Mouse (Mus musculus) stomach, embryonic 14.5 days (tissue): ENCODE measurements around the gene Qsox1. TPM values are rescaled to one million over a fixed set of nuclear protein-coding genes. Genes with fewer than 3 reads are reported as not detected.

Source experiments
- ATAC-seq: fragments of 200-750 bp; cut with Nextera tagmentation; 2 replicates; pipeline ENCODE4 v1.8.0; 2017; ENCODE audit warnings: low read depth, moderate TSS enrichment; ENCODE audit not compliant: insufficient number of reproducible peaks, insufficient read depth, low FRiP score
- H3K27ac ChIP-seq: fragments of 300-500 bp; sonication (generic); 2 replicates; pipeline ENCODE4 v1.5.1; 2014; ENCODE audit warnings: mild to moderate bottlenecking, low read length, moderate library complexity, mixed read lengths
- H3K27me3 ChIP-seq: fragments of 300-500 bp; sonication (generic); 2 replicates; pipeline ENCODE4 v1.6.1; 2014; ENCODE audit warnings: low read length, control low read depth, mixed read lengths; ENCODE audit not compliant: control insufficient read depth, insufficient read depth
- H3K36me3 ChIP-seq: fragments of 300-500 bp; sonication (generic); 2 replicates; pipeline ENCODE4 v1.6.1; 2014; ENCODE audit warnings: mild to moderate bottlenecking, control low read depth, low read length, moderate library complexity, mixed read lengths; ENCODE audit not compliant: control insufficient read depth, insufficient read depth
- H3K4me1 ChIP-seq: fragments of 300-500 bp; sonication (generic); 2 replicates; pipeline ENCODE4 v1.6.1; 2014; ENCODE audit warnings: low read length, control low read depth, mixed read lengths; ENCODE audit not compliant: control insufficient read depth, insufficient read depth
- H3K4me2 ChIP-seq: fragments of 300-500 bp; sonication (generic); replicated peaks from 2 replicates; pipeline ENCODE4 v1.6.1; 2014; ENCODE audit warnings: low read depth, low read length, control low read depth
- H3K4me3 ChIP-seq: fragments of 300-500 bp; sonication (generic); 2 replicates; pipeline ENCODE4 v1.5.1; 2014; ENCODE audit warnings: low read depth, low read length, control low read depth
- H3K9ac ChIP-seq: fragments of 300-500 bp; sonication (generic); replicated peaks from 2 replicates; pipeline ENCODE4 v1.6.1; 2014; ENCODE audit warnings: low read depth, mild to moderate bottlenecking, control low read depth, low read length, moderate library complexity, mixed read lengths
- H3K9me3 ChIP-seq: fragments of 300-500 bp; sonication (generic); 2 replicates; pipeline ENCODE4 v1.6.1; 2016; ENCODE audit warnings: low read depth, low read length, control low read depth; ENCODE audit not compliant: control insufficient read depth
- WGBS: fragments of 180-500 bp; shearing (Covaris S2); extraction: QIAGEN DNeasy Blood & Tissue Kit; methylation state at CpG from one replicate; pipeline ENCODE4 v1.1.7; 2014; 5-methylcytosine and 5-hydroxymethylcytosine counted together
- polyA plus RNA-seq: library from polyadenylated mRNA; unstranded; fragments of >200 nt; fragmentation: Nextera tagmentation; extraction: Ambion mirVana; gene quantifications from 2 replicates; pipeline ENCODE4 v1.2.1, GENCODE M21; 2014

Gene Qsox1
- polyA plus RNA-seq, 1 experiment from 2014 or later = 26.9 TPM

DNA sequence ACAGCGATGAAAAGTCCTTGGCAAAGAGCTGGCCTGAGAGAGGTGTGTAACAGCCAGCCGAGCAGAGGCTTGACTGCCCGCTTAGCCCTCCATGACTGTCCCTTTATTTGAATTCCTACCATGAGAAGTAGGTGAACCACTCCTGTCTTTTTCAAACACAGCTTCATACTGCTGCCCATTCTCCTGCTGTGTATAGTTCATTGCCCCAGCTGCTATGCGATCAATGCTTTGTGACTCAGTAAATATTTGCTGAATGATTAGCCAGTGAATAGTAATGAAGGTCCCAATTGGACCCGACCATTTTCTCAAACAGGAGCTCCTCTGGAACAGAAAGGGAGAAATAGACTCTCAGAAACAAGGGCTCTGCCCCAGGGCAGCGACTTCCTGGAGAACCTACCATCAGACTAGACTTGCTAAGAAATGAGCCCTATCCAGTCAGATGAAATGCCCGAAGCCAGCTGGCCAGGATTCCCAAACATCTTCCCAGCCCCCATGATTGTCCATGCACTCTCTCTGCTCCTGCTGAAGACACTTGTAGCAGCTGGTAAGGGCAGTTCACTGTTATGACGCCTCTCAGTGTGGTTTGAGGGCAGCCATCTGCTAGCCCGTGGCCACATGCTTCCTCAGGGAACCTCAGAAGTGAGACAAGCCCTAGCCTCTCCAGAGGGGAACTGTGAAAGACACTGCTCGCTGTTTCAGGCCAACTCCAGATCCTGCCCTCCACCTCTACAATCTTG is 2.8 kb downstream of the Qsox1 start:
- Histone ChIP-seq H3K9ac (0 out of 2 replicates have a peak overlapping the region, but pooled peaks have one; percentile 14), H3K4me3 (no peak overlapping the region), H3K4me1 (peaks cover 18% of the 10 kb centered on the region; the same call in 1 of the 2 replicates), H3K9me3 (no peaks in the 10 kb centered on the region), H3K27ac (peak overlapping the region; percentile 82), H3K27me3 (no peaks in the 10 kb centered on the region), H3K4me2 (peak overlapping the region; percentile 76), H3K36me3 (no peaks in the 10 kb centered on the region)
- peak; percentile 67 for ATAC-seq
- WGBS = 46% methylated on average over 10 of the region's 10 CpGs

DNA sequence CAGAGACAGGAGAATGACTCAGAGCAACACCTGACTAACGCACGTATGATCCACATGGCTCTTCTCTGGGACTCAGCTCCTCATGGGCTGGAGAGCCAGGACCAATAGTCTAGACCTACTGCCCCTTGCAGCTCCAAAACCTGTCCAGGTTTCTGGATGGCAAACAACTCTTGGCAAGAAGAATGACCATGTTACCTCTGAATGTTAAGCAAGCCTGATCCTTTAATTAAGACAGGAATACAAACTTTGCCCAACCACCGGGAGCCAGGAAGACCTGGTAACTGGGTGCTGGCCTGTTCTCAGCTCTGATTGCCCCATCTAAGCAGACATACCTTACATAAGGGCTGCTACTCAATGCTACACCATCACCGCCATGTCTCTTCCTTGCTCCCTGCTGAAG is 4.4 kb downstream of the Qsox1 start:
- 99% methylated on average over 4 of the region's 4 CpGs for WGBS
- no peak overlapping the region for H3K4me2 ChIP-seq
- no peak overlapping the region for H3K9ac ChIP-seq
- H3K27ac ChIP-seq = no peak overlapping the region
- ATAC-seq = no peak
- H3K4me1 ChIP-seq = peaks cover 18% of the 10 kb centered on the region; the same call in 1 of the 2 replicates
- peaks cover under 1% of the 10 kb centered on the region; the same call in 1 of the 2 replicates for H3K36me3 ChIP-seq
- no peaks in the 10 kb centered on the region for H3K27me3 ChIP-seq
- no peak overlapping the region for H3K4me3 ChIP-seq
- H3K9me3 ChIP-seq = no peaks in the 10 kb centered on the region

DNA sequence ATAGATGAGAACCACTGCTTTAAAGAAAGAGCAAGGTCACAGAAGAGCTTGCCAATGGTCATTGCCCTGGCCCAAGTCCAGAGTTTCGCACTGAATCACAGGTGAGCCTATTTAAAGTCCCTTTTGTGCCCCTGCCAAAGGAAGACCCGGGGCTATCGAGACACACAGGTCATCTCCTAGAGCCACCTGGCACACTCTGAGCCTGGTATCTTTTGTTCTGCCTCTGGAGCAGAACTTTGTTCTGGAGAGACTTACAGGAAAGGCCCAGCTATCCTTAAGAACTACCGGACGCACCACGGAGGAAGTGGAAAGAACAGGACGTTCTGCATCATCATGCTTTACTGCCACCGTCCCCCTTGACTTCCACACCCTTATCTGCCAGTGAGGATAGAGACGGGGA is 7.1 kb downstream of the Qsox1 start:
- H3K9ac ChIP-seq = no peak overlapping the region
- H3K9me3 ChIP-seq = no peaks in the 10 kb centered on the region
- H3K27me3 ChIP-seq = no peaks in the 10 kb centered on the region
- 88% methylated on average over 9 of the region's 9 CpGs for whole genome bisulfite sequencing
- H3K36me3 ChIP-seq = peaks cover 4% of the 10 kb centered on the region
- ATAC-seq = no peak
- H3K4me1 ChIP-seq = peaks cover 12% of the 10 kb centered on the region; the same call in 1 of the 2 replicates
- H3K4me2 ChIP-seq = no peak overlapping the region
- no peak overlapping the region for H3K27ac ChIP-seq
- H3K4me3 ChIP-seq = no peak overlapping the region

DNA sequence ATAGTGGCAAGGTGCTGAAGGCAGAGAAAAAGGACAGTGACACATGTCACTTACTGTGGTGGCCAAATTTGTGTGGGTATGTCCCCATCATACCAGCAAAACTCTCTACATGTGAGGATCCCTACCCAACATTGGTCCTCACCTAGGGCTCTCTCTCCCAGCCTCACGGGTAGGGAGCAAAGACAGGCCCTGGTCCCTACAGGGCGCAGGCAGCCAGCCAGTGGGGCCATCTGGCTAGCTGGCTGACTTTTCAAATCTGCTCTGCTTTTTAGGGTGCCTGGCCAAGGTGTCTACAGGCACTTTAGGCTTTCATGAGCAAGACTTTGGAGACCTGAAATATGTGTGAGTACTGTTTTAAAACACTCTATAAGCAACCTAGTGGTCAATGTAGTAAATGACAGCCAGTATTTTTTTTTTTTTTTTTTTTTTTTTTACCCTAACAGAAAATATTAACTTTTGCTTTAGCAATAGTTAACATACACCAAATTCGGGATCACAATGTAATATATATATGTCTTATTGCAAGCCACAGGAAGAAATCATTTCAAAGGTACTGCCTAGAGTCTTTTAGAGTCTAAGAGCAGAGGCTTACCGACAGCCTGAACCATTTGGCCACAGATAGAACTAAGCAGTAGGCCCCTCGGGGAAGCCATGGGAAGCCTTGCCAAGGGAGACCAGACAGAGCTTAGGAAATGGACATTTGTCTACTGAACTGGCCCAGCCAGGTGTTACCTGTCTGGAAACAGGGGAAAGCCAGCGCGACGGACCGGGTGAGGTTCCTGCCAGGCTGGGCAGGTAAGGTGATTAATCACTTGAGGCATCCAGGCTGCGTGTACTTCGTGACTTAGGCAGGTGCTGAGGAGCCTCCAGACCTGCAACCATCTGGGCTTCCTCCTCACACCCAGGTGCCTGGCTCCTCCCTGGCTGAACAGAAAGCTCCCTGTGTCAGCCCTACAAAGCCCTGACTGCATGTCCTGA is 11.4 kb downstream of the Qsox1 start:
- no peaks in the 10 kb centered on the region for H3K27me3 ChIP-seq
- H3K9ac ChIP-seq = no peak overlapping the region
- 51% methylated on average over 11 of the region's 11 CpGs for WGBS
- no peak overlapping the region for H3K4me2 ChIP-seq
- peak; percentile 72 for ATAC-seq
- no peak overlapping the region for H3K4me3 ChIP-seq
- H3K36me3 ChIP-seq = peaks cover 4% of the 10 kb centered on the region
- H3K4me1 ChIP-seq = no peaks in the 10 kb centered on the region
- H3K27ac ChIP-seq = peak overlapping the region; percentile 44; the same call in 1 of the 2 replicates
- H3K9me3 ChIP-seq = no peaks in the 10 kb centered on the region

DNA sequence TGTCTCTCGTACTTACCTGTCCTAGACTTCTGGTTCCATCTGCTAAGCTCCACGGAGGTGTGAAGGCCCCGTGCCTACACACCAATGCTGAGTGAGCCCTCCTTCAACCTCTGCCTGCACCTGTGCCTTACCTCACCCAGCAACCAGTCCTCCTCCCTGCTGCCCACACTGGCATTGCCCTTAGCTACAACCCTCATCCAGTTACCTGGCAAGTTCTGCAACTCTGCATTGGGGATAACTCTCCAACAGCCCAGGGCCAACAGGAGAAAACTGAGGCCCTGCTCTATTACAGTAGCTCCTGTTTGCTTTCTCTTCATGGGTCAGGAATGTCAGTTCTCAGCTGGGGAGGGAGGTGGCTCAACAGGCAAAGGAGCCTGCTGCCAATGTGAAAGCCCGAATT is 14.7 kb downstream of the Qsox1 start:
- H3K36me3 ChIP-seq = peaks cover 13% of the 10 kb centered on the region
- no peaks in the 10 kb centered on the region for H3K27me3 ChIP-seq
- no peak for ATAC-seq
- H3K9me3 ChIP-seq = no peaks in the 10 kb centered on the region
- H3K4me2 ChIP-seq = no peak overlapping the region
- no peak overlapping the region for H3K4me3 ChIP-seq
- H3K27ac ChIP-seq = no peak overlapping the region
- H3K4me1 ChIP-seq = no peaks in the 10 kb centered on the region
- no peak overlapping the region for H3K9ac ChIP-seq
- 95% methylated on average over 4 of the region's 4 CpGs for WGBS

DNA sequence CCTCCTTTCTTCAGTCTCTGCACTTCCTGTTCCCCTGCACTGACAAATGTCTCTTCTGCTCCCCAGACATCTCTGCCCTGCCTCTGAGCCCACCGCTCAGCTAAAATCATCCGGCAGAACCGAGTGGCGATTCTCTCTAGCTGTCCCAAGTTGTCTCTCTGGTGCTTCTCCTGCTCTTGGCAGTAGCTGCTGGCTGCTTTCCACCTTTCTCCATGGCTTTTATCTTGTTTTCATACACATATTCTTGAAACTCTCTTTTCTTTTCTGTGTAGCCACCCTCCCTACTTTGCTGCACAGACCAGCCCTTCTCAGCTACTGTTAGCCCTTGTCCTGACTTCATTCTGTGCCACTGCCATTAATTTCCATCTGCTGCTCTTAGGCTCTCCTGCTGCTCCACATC is 15.3 kb downstream of the Qsox1 start:
- no peak overlapping the region for H3K4me3 ChIP-seq
- H3K9ac ChIP-seq = no peak overlapping the region
- H3K27ac ChIP-seq = no peak overlapping the region
- H3K36me3 ChIP-seq = peaks cover 12% of the 10 kb centered on the region
- no peak overlapping the region for H3K4me2 ChIP-seq
- no peaks in the 10 kb centered on the region for H3K4me1 ChIP-seq
- H3K27me3 ChIP-seq = no peaks in the 10 kb centered on the region
- WGBS = 72% methylated on average over 4 of the region's 4 CpGs
- ATAC-seq = no peak
- no peaks in the 10 kb centered on the region for H3K9me3 ChIP-seq

DNA sequence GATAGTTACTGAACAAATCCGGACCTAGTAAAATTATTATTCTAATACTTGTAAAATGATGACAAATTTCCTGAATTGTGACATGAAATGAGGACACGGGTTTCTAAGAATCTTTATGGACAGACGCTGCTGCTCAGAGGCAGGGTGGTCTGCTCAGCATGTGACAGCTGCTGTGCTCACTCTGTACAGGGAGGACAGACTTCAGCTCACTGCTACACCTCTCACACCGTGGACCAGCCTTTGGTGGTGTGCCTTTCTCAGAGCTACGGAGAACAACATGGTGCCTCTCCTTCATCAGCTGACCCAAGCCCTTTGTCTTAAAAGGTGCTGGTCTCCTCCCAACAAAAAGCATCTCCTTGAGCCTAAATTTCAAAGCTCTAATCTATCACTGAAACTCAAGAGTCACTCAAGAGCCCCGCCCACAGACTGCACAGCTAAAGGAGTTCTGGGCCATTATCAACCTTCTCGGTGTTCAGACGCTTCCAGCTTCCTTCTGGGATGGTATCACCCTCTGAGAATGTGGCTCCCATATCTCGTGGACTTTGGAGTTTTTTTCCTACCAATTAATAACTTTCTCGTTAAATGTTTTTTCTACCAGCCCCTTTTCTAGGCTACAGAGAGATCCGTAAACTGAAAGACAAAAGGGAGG is 15.8 kb downstream of the Qsox1 start:
- 78% methylated on average over 11 of the region's 11 CpGs for WGBS

DNA sequence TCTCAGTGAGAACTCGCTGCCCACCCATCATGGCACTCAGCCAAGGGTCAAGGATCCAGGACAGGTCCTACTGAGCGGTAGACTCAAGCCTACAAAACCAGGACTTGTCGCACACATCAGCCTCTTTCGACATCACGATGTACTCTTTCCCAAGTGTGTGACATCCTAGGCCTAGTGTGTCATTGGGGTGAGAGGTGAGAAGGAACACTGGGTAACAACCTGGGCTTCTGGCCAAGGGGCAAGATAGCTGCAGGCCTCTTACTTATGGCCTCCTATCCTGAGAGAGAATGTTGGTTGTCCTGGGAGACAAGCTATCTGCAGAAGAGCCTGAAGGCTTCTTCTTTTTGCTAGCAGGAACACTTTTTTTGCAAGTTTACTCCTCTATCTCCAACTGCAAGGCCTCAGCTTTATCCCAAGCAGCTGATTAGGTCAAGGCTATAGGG is 16.9 kb downstream of the Qsox1 start:
- Histone ChIP-seq H3K27me3 (no peaks in the 10 kb centered on the region), H3K4me3 (no peak overlapping the region), H3K9ac (no peak overlapping the region), H3K9me3 (no peaks in the 10 kb centered on the region), H3K27ac (no peak overlapping the region), H3K36me3 (peaks cover 12% of the 10 kb centered on the region), H3K4me1 (no peaks in the 10 kb centered on the region), H3K4me2 (no peak overlapping the region)
- no peak for ATAC-seq
- 92% methylated on average over 5 of the region's 5 CpGs for WGBS

More for the DNA sequence above, 15.8 kb downstream of the Qsox1 start:
- no peaks in the 10 kb centered on the region for H3K9me3 ChIP-seq
- ATAC-seq = no peak
- no peak overlapping the region for H3K4me2 ChIP-seq
- H3K27me3 ChIP-seq = no peaks in the 10 kb centered on the region
- peaks cover 12% of the 10 kb centered on the region for H3K36me3 ChIP-seq
- H3K4me1 ChIP-seq = no peaks in the 10 kb centered on the region
- H3K9ac ChIP-seq = no peak overlapping the region
- H3K27ac ChIP-seq = no peak overlapping the region
- no peak overlapping the region for H3K4me3 ChIP-seq
